Mouse (Mus musculus) megakaryocyte, embryonic 14.5 days (primary cell): ENCODE measurements around the gene Tmigd3. TPM values are rescaled to one million over a fixed set of nuclear protein-coding genes. Genes with fewer than 3 reads are reported as not detected.

Experiments
- H3K27me3 ChIP-seq: replicated peaks from 2 replicates; pipeline ENCODE3; 2012; ENCODE audit warnings: inconsistent platforms
- H3K36me3 ChIP-seq: replicated peaks from 2 replicates; pipeline ENCODE3; 2012; ENCODE audit warnings: low read length, inconsistent platforms, mixed read lengths
- H3K4me1 ChIP-seq: 2 replicates; pipeline ENCODE4 v1.6.1; 2012; ENCODE audit warnings: inconsistent platforms
- H3K4me3 ChIP-seq: replicated peaks from 2 replicates; pipeline ENCODE3; 2012; ENCODE audit warnings: moderate library complexity, mild to moderate bottlenecking, inconsistent platforms
- H3K9me3 ChIP-seq: 2 replicates; pipeline ENCODE4 v1.6.1; 2012; ENCODE audit warnings: inconsistent platforms
- FLI1 ChIP-seq: IDR thresholded peaks from 2 replicates; pipeline ENCODE4 v1.6.1; 2012; ENCODE audit warnings: low read length, inconsistent platforms, mixed read lengths
- GATA1 ChIP-seq: IDR thresholded peaks from 3 replicates; pipeline ENCODE4 v1.6.1; 2012; ENCODE audit warnings: mixed read lengths, low read length, inconsistent platforms, borderline replicate concordance
- polyA plus RNA-seq: library from polyadenylated mRNA; stranded (reverse); fragments of >175 nt; gene quantifications from 2 replicates; pipeline ENCODE4 v1.2.3, GENCODE M21; 2012; ENCODE audit warnings: low replicate concordance; ENCODE audit not compliant: insufficient read depth

Gene Tmigd3
- polyA plus RNA-seq, 1 experiment: not detected

- TF ChIP-seq GATA1: no peak
- TF ChIP-seq FLI1: no peak
- Histone ChIP-seq H3K4me3 (no peak overlapping the region), H3K36me3 (peaks cover 24% of the 10 kb centered on the region), H3K4me1 (peaks cover 79% of the 10 kb centered on the region), H3K9me3 (no peaks in the 10 kb centered on the region), H3K27me3 (no peaks in the 10 kb centered on the region)
These were observed 1.9 kb downstream of the Tmigd3 start for GRCm38 (mm10) chr3:105872579-105872978.

GRCm38 (mm10) chr3:105873451-105874445 is 3.0 kb downstream of the Tmigd3 start:
- peaks cover 80% of the 10 kb centered on the region for H3K4me1 ChIP-seq
- TF ChIP-seq GATA1 (no peak), FLI1 (no peak)
- H3K27me3 ChIP-seq: no peaks in the 10 kb centered on the region
- H3K36me3 ChIP-seq: peaks cover 27% of the 10 kb centered on the region
- H3K9me3 ChIP-seq: no peaks in the 10 kb centered on the region
- H3K4me3 ChIP-seq: no peak overlapping the region

GRCm38 (mm10) chr3:105876022-105876421 is 5.3 kb downstream of the Tmigd3 start:
- peaks cover 19% of the 10 kb centered on the region for H3K36me3 ChIP-seq
- H3K27me3 ChIP-seq: no peaks in the 10 kb centered on the region
- TF ChIP-seq GATA1 (no peak), FLI1 (no peak)
- peak overlapping the region; percentile 33 for H3K4me3 ChIP-seq
- H3K9me3 ChIP-seq: no peaks in the 10 kb centered on the region
- H3K4me1 ChIP-seq: peaks cover 84% of the 10 kb centered on the region

GRCm38 (mm10) chr3:105877252-105877803 is 6.6 kb downstream of the Tmigd3 start:
- Histone ChIP-seq H3K36me3 (peaks cover 30% of the 10 kb centered on the region), H3K9me3 (no peaks in the 10 kb centered on the region), H3K4me3 (no peak overlapping the region), H3K4me1 (peaks cover 81% of the 10 kb centered on the region), H3K27me3 (no peaks in the 10 kb centered on the region)
- TF ChIP-seq GATA1: no peak

GRCm38 (mm10) chr3:105877919-105878318 is 7.2 kb downstream of the Tmigd3 start:
- Histone ChIP-seq H3K9me3 (no peaks in the 10 kb centered on the region), H3K36me3 (peaks cover 31% of the 10 kb centered on the region), H3K4me3 (peak overlapping the region; percentile 33), H3K4me1 (peaks cover 75% of the 10 kb centered on the region), H3K27me3 (no peaks in the 10 kb centered on the region)
- no peak for TF ChIP-seq GATA1
- no peak for TF ChIP-seq FLI1

GRCm38 (mm10) chr3:105878751-105879150 is 8.0 kb downstream of the Tmigd3 start:
- Histone ChIP-seq H3K4me1 (peaks cover 78% of the 10 kb centered on the region), H3K27me3 (no peaks in the 10 kb centered on the region), H3K4me3 (no peak overlapping the region), H3K9me3 (no peaks in the 10 kb centered on the region), H3K36me3 (peaks cover 37% of the 10 kb centered on the region)
- TF ChIP-seq GATA1 (no peak), FLI1 (no peak)

- H3K4me3 ChIP-seq: no peak overlapping the region
- TF ChIP-seq FLI1 (no peak), GATA1 (no peak)
- peaks cover 74% of the 10 kb centered on the region for H3K4me1 ChIP-seq
These were observed 9.7 kb downstream of the Tmigd3 start for GRCm38 (mm10) chr3:105880419-105880818.

GRCm38 (mm10) chr3:105882105-105882504 is 11.4 kb downstream of the Tmigd3 start:
- Histone ChIP-seq H3K36me3 (peaks cover 34% of the 10 kb centered on the region), H3K9me3 (no peaks in the 10 kb centered on the region), H3K27me3 (no peaks in the 10 kb centered on the region), H3K4me1 (peaks cover 57% of the 10 kb centered on the region), H3K4me3 (no peak overlapping the region)
- TF ChIP-seq GATA1 (no peak), FLI1 (no peak)

More at GRCm38 (mm10) chr3:105880419-105880818, 9.7 kb downstream of the Tmigd3 start:
- H3K9me3 ChIP-seq: no peaks in the 10 kb centered on the region
- H3K27me3 ChIP-seq: no peaks in the 10 kb centered on the region
- peaks cover 31% of the 10 kb centered on the region for H3K36me3 ChIP-seq

- Histone ChIP-seq H3K4me3 (no peak overlapping the region), H3K9me3 (no peaks in the 10 kb centered on the region), H3K36me3 (peaks cover 31% of the 10 kb centered on the region), H3K27me3 (no peaks in the 10 kb centered on the region), H3K4me1 (peaks cover 47% of the 10 kb centered on the region)
- TF ChIP-seq GATA1 (no peak), FLI1 (no peak)
These were observed 12.4 kb downstream of the Tmigd3 start for GRCm38 (mm10) chr3:105883111-105883510.

GRCm38 (mm10) chr3:105888961-105889360 is 18.3 kb downstream of the Tmigd3 start:
- H3K36me3 ChIP-seq: peaks cover 12% of the 10 kb centered on the region
- H3K4me1 ChIP-seq: peaks cover 61% of the 10 kb centered on the region
- H3K27me3 ChIP-seq: no peaks in the 10 kb centered on the region
- no peaks in the 10 kb centered on the region for H3K9me3 ChIP-seq
- H3K4me3 ChIP-seq: no peak overlapping the region
- TF ChIP-seq GATA1 (no peak), FLI1 (no peak)
